Mouse (Mus musculus): ENCODE measurements around the gene Mgst3. TPM values are rescaled to one million over a fixed set of nuclear protein-coding genes. Genes with fewer than 3 reads are reported as not detected.

Mgst3 gene
- polyA plus RNA-seq, 1 experiment from 2014 or later = 104 TPM

- Histone ChIP-seq H3K4me2 (ENCODE audit: low read length) (no peak overlapping the region), H3K27ac (no peak overlapping the region), H3K27me3 (ENCODE audit: insufficient read depth, low read length) (no peaks in the 10 kb centered on the region), H3K4me1 (replicated peaks; ENCODE audit: insufficient read depth, low read length) (peaks cover 8% of the 10 kb centered on the region), H3K36me3 (ENCODE audit: insufficient read depth, low read length) (peaks cover 7% of the 10 kb centered on the region; the same call in 1 of the 2 replicates), H3K9me3 (replicated peaks; ENCODE audit: low read length) (no peaks in the 10 kb centered on the region), H3K4me3 (replicated peaks; ENCODE audit: low read depth, low read length) (no peak overlapping the region), H3K9ac (ENCODE audit: low read depth, low read length) (no peak overlapping the region)
- peak; percentile 99 for TF ChIP-seq CTCF (IDR thresholded peaks at IDR 0.05; ENCODE audit: low read depth)
- ATAC-seq (replicated peaks; ENCODE audit: low FRiP score, low read depth) (peak; percentile 29; the same call in 1 of the 2 replicates), DNase-seq (ENCODE audit: low spot score) (peak; percentile 94)
- 11% methylated on average over 7 of the region's 7 CpGs for WGBS
Observed at GRCm38 (mm10) chr1:167369905-167370304, 23.7 kb downstream of the Mgst3 start.

GRCm38 (mm10) chr1:167368513-167368912, 25.1 kb downstream of the Mgst3 start:
- Histone ChIP-seq H3K4me1 (replicated peaks; ENCODE audit: insufficient read depth, low read length) (no peaks in the 10 kb centered on the region), H3K36me3 (ENCODE audit: insufficient read depth, low read length) (peaks cover 7% of the 10 kb centered on the region; the same call in 1 of the 2 replicates), H3K27ac (no peak overlapping the region), H3K4me3 (replicated peaks; ENCODE audit: low read depth, low read length) (no peak overlapping the region), H3K27me3 (ENCODE audit: insufficient read depth, low read length) (no peaks in the 10 kb centered on the region), H3K4me2 (ENCODE audit: low read length) (no peak overlapping the region), H3K9me3 (replicated peaks; ENCODE audit: low read length) (no peaks in the 10 kb centered on the region), H3K9ac (ENCODE audit: low read depth, low read length) (no peak overlapping the region)
- DNase-seq (ENCODE audit: low spot score) (no peak), ATAC-seq (replicated peaks; ENCODE audit: low FRiP score, low read depth) (no peak)
- WGBS = 74% methylated on average over 7 of the region's 7 CpGs
- no peak for TF ChIP-seq CTCF (IDR thresholded peaks at IDR 0.05; ENCODE audit: low read depth)

GRCm38 (mm10) chr1:167368018-167368417, 25.6 kb downstream of the Mgst3 start:
- WGBS = 93% methylated on average over 4 of the region's 4 CpGs
- H3K27ac ChIP-seq = no peak overlapping the region
- H3K9ac ChIP-seq (ENCODE audit: low read depth, low read length) = no peak overlapping the region
- H3K27me3 ChIP-seq (ENCODE audit: insufficient read depth, low read length) = no peaks in the 10 kb centered on the region
- no peak overlapping the region for H3K4me2 ChIP-seq (ENCODE audit: low read length)
- DNase-seq (ENCODE audit: low spot score) = no peak
- no peak overlapping the region for H3K4me3 ChIP-seq (replicated peaks; ENCODE audit: low read depth, low read length)
- TF ChIP-seq CTCF (IDR thresholded peaks at IDR 0.05; ENCODE audit: low read depth) = no peak
- H3K4me1 ChIP-seq (replicated peaks; ENCODE audit: insufficient read depth, low read length) = no peaks in the 10 kb centered on the region
- H3K36me3 ChIP-seq (ENCODE audit: insufficient read depth, low read length) = peaks cover 7% of the 10 kb centered on the region; the same call in 1 of the 2 replicates
- ATAC-seq (replicated peaks; ENCODE audit: low FRiP score, low read depth) = no peak
- no peaks in the 10 kb centered on the region for H3K9me3 ChIP-seq (replicated peaks; ENCODE audit: low read length)

- WGBS = 86% methylated on average over 6 of the region's 6 CpGs
- TF ChIP-seq CTCF (IDR thresholded peaks at IDR 0.05; ENCODE audit: low read depth) = no peak
- ATAC-seq (replicated peaks; ENCODE audit: low FRiP score, low read depth) (no peak; the same call in 1 of the 2 replicates), DNase-seq (ENCODE audit: low spot score) (no peak)
- Histone ChIP-seq H3K9me3 (replicated peaks; ENCODE audit: low read length) (no peaks in the 10 kb centered on the region), H3K4me1 (replicated peaks; ENCODE audit: insufficient read depth, low read length) (no peaks in the 10 kb centered on the region), H3K4me2 (ENCODE audit: low read length) (no peak overlapping the region), H3K27ac (no peak overlapping the region), H3K4me3 (replicated peaks; ENCODE audit: low read depth, low read length) (no peak overlapping the region), H3K27me3 (ENCODE audit: insufficient read depth, low read length) (no peaks in the 10 kb centered on the region), H3K9ac (ENCODE audit: low read depth, low read length) (no peak overlapping the region), H3K36me3 (ENCODE audit: insufficient read depth, low read length) (peaks cover 9% of the 10 kb centered on the region; the same call in 1 of the 2 replicates)
Observed at GRCm38 (mm10) chr1:167366621-167367020, 27.0 kb downstream of the Mgst3 start.

- Histone ChIP-seq H3K27me3 (ENCODE audit: insufficient read depth, low read length) (no peaks in the 10 kb centered on the region), H3K9ac (ENCODE audit: low read depth, low read length) (no peak overlapping the region), H3K4me3 (replicated peaks; ENCODE audit: low read depth, low read length) (no peak overlapping the region), H3K4me2 (ENCODE audit: low read length) (no peak overlapping the region), H3K4me1 (replicated peaks; ENCODE audit: insufficient read depth, low read length) (no peaks in the 10 kb centered on the region), H3K9me3 (replicated peaks; ENCODE audit: low read length) (no peaks in the 10 kb centered on the region), H3K27ac (no peak overlapping the region; the same call in 1 of the 2 replicates), H3K36me3 (ENCODE audit: insufficient read depth, low read length) (peaks cover 10% of the 10 kb centered on the region; the same call in 1 of the 2 replicates)
- peak; percentile 76 for ATAC-seq (replicated peaks; ENCODE audit: low FRiP score, low read depth)
- DNase-seq (ENCODE audit: low spot score) = no peak
- no peak for TF ChIP-seq CTCF (IDR thresholded peaks at IDR 0.05; ENCODE audit: low read depth)
- WGBS = 75% methylated on average over 7 of the region's 7 CpGs
Observed at GRCm38 (mm10) chr1:167365808-167366207, 27.8 kb downstream of the Mgst3 start.

- Histone ChIP-seq H3K36me3 (ENCODE audit: insufficient read depth, low read length) (peaks cover 10% of the 10 kb centered on the region; the same call in 1 of the 2 replicates), H3K27me3 (ENCODE audit: insufficient read depth, low read length) (no peaks in the 10 kb centered on the region), H3K27ac (no peak overlapping the region), H3K4me2 (ENCODE audit: low read length) (no peak overlapping the region), H3K9me3 (replicated peaks; ENCODE audit: low read length) (no peaks in the 10 kb centered on the region), H3K9ac (ENCODE audit: low read depth, low read length) (no peak overlapping the region), H3K4me3 (replicated peaks; ENCODE audit: low read depth, low read length) (no peak overlapping the region), H3K4me1 (replicated peaks; ENCODE audit: insufficient read depth, low read length) (no peaks in the 10 kb centered on the region)
- TF ChIP-seq CTCF (IDR thresholded peaks at IDR 0.05; ENCODE audit: low read depth) = no peak
- WGBS = 69% methylated on average over 5 of the region's 5 CpGs
- no peak for ATAC-seq (replicated peaks; ENCODE audit: low FRiP score, low read depth)
- DNase-seq (ENCODE audit: low spot score) = no peak
Observed at GRCm38 (mm10) chr1:167363322-167363721, 30.3 kb downstream of the Mgst3 start.

GRCm38 (mm10) chr1:167362819-167363218, 30.8 kb downstream of the Mgst3 start:
- no peaks in the 10 kb centered on the region for H3K27me3 ChIP-seq (ENCODE audit: insufficient read depth, low read length)
- no peak overlapping the region for H3K4me3 ChIP-seq (replicated peaks; ENCODE audit: low read depth, low read length)
- no peak for DNase-seq (ENCODE audit: low spot score)
- H3K9ac ChIP-seq (ENCODE audit: low read depth, low read length) = no peak overlapping the region
- no peaks in the 10 kb centered on the region for H3K4me1 ChIP-seq (replicated peaks; ENCODE audit: insufficient read depth, low read length)
- H3K9me3 ChIP-seq (replicated peaks; ENCODE audit: low read length) = no peaks in the 10 kb centered on the region
- no peak overlapping the region for H3K4me2 ChIP-seq (ENCODE audit: low read length)
- TF ChIP-seq CTCF (IDR thresholded peaks at IDR 0.05; ENCODE audit: low read depth) = no peak
- no peak overlapping the region for H3K27ac ChIP-seq
- H3K36me3 ChIP-seq (ENCODE audit: insufficient read depth, low read length) = peaks cover 10% of the 10 kb centered on the region; the same call in 1 of the 2 replicates
- ATAC-seq (replicated peaks; ENCODE audit: low FRiP score, low read depth) = peak; percentile 31; the same call in 1 of the 2 replicates
- WGBS = 81% methylated on average over 4 of the region's 4 CpGs
